ENCODE assay signal across 8 mouse cellular contexts in genomic region chr19:7382248-7382902, GRCm38 (mm10). TPM values are rescaled to one million over a fixed set of nuclear protein-coding genes. Genes with fewer than 3 reads are reported as not detected.
DNase-seq lines count a peak whose midpoint lies in the region; ATAC-seq and TF ChIP-seq lines count a peak whose summit lies in the region.

No protein-coding gene starts in this region.

- intact Hi-C loops in heart, postnatal 25 days (cut with DNase I): loop anchor here (2.0 to 5.0 kb wide), 2 partner anchors 36 to 40 kb away; partner anchors contain the start of gene Mark2

- H3K4me3 ChIP-seq in ES-E14 (ENCODE audit: insufficient read depth in 1 of 2, low read depth in 1 of 2, low read length in 2 of 2, poor library complexity in 1 of 2, severe bottlenecking in 1 of 2): peak overlapping the region; percentile 79 to 84
- peak overlapping the region; percentile 84 for H3K4me3 ChIP-seq in forebrain, embryonic 15.5 days
- peak overlapping the region; percentile 96 for H3K4me3 ChIP-seq in layer of hippocampus, adult 2 months
- peak overlapping the region; percentile 71 for H3K4me3 ChIP-seq in lung, embryonic 15.5 days
- peak overlapping the region; percentile 79 for H3K4me3 ChIP-seq in olfactory bulb, adult 2 months (ENCODE audit: insufficient read depth, low read depth, low read length)

- in situ Hi-C loops in ES-E14 (cut with MboI; ENCODE audit: low sequenced_read_pairs in 2 of 2, unreplicated experiment in 2 of 2): no loop called here

- peaks cover 3 to 14% of the 10 kb centered on the region in 2 experiments; a peak in 2 of 4 replicates for H3K4me1 ChIP-seq in ES-E14 (ENCODE audit: control insufficient read depth in 2 of 2, insufficient read depth in 2 of 2, low read length in 2 of 2, poor library complexity in 1 of 2)
- peaks cover 40% of the 10 kb centered on the region for H3K4me1 ChIP-seq in forebrain, embryonic 15.5 days
- peaks cover 25% of the 10 kb centered on the region for H3K4me1 ChIP-seq in lung, embryonic 15.5 days
- H3K4me1 ChIP-seq in olfactory bulb, adult 2 months (ENCODE audit: control insufficient read depth, insufficient read depth, low read length): peaks cover 5% of the 10 kb centered on the region; the same call in 1 of the 2 replicates

- peak overlapping the region; percentile 52 for H3K4me2 ChIP-seq in forebrain, embryonic 15.5 days (replicated peaks)
- H3K4me2 ChIP-seq in lung, embryonic 15.5 days: peak overlapping the region; percentile 84

- no peak for DNase-seq in ES-E14 (ENCODE audit: low read depth, low spot score)
- DNase-seq in cerebellum, adult 11-12 months: peak; percentile 56
- peak; percentile 33 for DNase-seq in heart, postnatal 25 days (ENCODE audit: low spot score)
- DNase-seq in layer of hippocampus, adult 2 months (ENCODE audit: low spot score in 2 of 2): peak; percentile 32 to 47
- peak; percentile 84 for DNase-seq in thymus, postnatal 14 days

- H3K9me3 ChIP-seq in ES-E14 (ENCODE audit: control insufficient read depth, insufficient read depth, low read depth, low read length): no peaks in the 10 kb centered on the region
- no peaks in the 10 kb centered on the region for H3K9me3 ChIP-seq in forebrain, embryonic 15.5 days
- no peaks in the 10 kb centered on the region for H3K9me3 ChIP-seq in lung, embryonic 15.5 days

- peak overlapping the region; percentile 73 for H3K27ac ChIP-seq in ES-E14 (ENCODE audit: insufficient read depth, low read depth, low read length, poor library complexity, severe bottlenecking)
- peak overlapping the region; percentile 95 for H3K27ac ChIP-seq in forebrain, embryonic 15.5 days (replicated peaks)
- H3K27ac ChIP-seq in layer of hippocampus, adult 2 months: peak overlapping the region; percentile 92
- peak overlapping the region; percentile 91 for H3K27ac ChIP-seq in lung, embryonic 15.5 days
- H3K27ac ChIP-seq in olfactory bulb, adult 2 months (ENCODE audit: insufficient read depth, low read depth, low read length): peak overlapping the region; percentile 55

- H3K36me3 ChIP-seq in ES-E14 (ENCODE audit: control insufficient read depth, insufficient read depth, low read length, poor library complexity, severe bottlenecking): peaks cover 2% of the 10 kb centered on the region
- H3K36me3 ChIP-seq in forebrain, embryonic 15.5 days: no peaks in the 10 kb centered on the region
- no peaks in the 10 kb centered on the region for H3K36me3 ChIP-seq in lung, embryonic 15.5 days

- no peak for TF ChIP-seq CTCF in layer of hippocampus, adult 2 months (conservative IDR thresholded peaks at IDR 0.05)
- TF ChIP-seq CTCF in olfactory bulb, adult 2 months (IDR thresholded peaks at IDR 0.05; ENCODE audit: insufficient read depth, low read depth, low read length): no peak

- H3K9ac ChIP-seq in ES-E14 (ENCODE audit: insufficient read depth, low read depth, low read length, poor library complexity, severe bottlenecking): peak overlapping the region; percentile 92
- peak overlapping the region; percentile 77 for H3K9ac ChIP-seq in forebrain, embryonic 15.5 days (replicated peaks)
- H3K9ac ChIP-seq in lung, embryonic 15.5 days: peak overlapping the region; percentile 86

- peak; percentile 39 for ATAC-seq in forebrain, embryonic 15.5 days (replicated peaks)
- ATAC-seq in lung, embryonic 15.5 days (ENCODE audit: borderline replicate concordance, extremely low read depth, low FRiP score, low TSS enrichment): peak; percentile 56

- under 1% methylated on average over 57 of the region's 60 CpGs for WGBS in forebrain, embryonic 15.5 days
- under 1% methylated on average over 57 of the region's 60 CpGs for WGBS in lung, embryonic 15.5 days
- WGBS in olfactory bulb, adult 2 months: under 1% methylated on average over 60 of the region's 60 CpGs

- no peaks in the 10 kb centered on the region for H3K27me3 ChIP-seq in forebrain, embryonic 15.5 days
- no peaks in the 10 kb centered on the region for H3K27me3 ChIP-seq in lung, embryonic 15.5 days

- no peak for TF ChIP-seq POLR2A in olfactory bulb, adult 2 months (IDR thresholded peaks at IDR 0.05; ENCODE audit: insufficient read depth, low read depth, low read length)

TF ChIP-seq in ES-E14, 5 proteins besides CTCF, POLR2A, EP300 and RAD21:
- no peak for TF ChIP-seq CHD2 (IDR thresholded peaks at IDR 0.05; ENCODE audit: low read depth, low read length)
- TF ChIP-seq HCFC1 (IDR thresholded peaks at IDR 0.05; ENCODE audit: borderline replicate concordance, insufficient read depth, low read length): no peak
- no peak for TF ChIP-seq ZC3H11A (IDR thresholded peaks at IDR 0.05; ENCODE audit: borderline replicate concordance, low read depth, low read length)
- TF ChIP-seq MAFK (IDR thresholded peaks at IDR 0.05; ENCODE audit: insufficient read depth, low read depth, low read length): no peak
- TF ChIP-seq ZNF384 (IDR thresholded peaks at IDR 0.05; ENCODE audit: low read depth, low read length): no peak

RNA-seq across cellular contexts. Expression of gene Spindoc, which starts 0.4 kb away (rescaled TPM):
- total RNA-seq in ES-E14 (2012; rRNA removed): 36.8 and 40.0 TPM in 2 replicates
- 38.7 and 43.9 TPM in 2 replicates for polyA plus RNA-seq in forebrain, embryonic 15.5 days (2015; fragmentation: Nextera tagmentation; extraction: Ambion mirVana)
- 10 to 100 TPM; 14.1 to 17.5 TPM for total RNA-seq in heart, postnatal 25 days (2021)
- 10 to 100 TPM; 30.2 to 31.7 TPM for total RNA-seq in layer of hippocampus, adult 2 months (2021)
- 27.9 and 28.3 TPM in 2 replicates for polyA plus RNA-seq in lung, embryonic 15.5 days (2015; fragmentation: Nextera tagmentation; extraction: Ambion mirVana)
- polyA plus RNA-seq in olfactory bulb, adult 2 months (2012; ENCODE audit: insufficient read depth, insufficient read length, low replicate concordance, missing spikeins): not detected in 2 replicates

RNA-seq across cellular contexts. Expression of gene 2700081O15Rik, which starts 35.0 kb away (rescaled TPM):
- 28.3 and 40.4 TPM in 2 replicates for total RNA-seq in ES-E14 (2012; rRNA removed)
- 27.8 and 29.3 TPM in 2 replicates for polyA plus RNA-seq in forebrain, embryonic 15.5 days (2015; fragmentation: Nextera tagmentation; extraction: Ambion mirVana)
- 10 to 100 TPM; 15.8 to 18.7 TPM for total RNA-seq in heart, postnatal 25 days (2021)
- total RNA-seq in layer of hippocampus, adult 2 months (2021): 10 to 100 TPM; 45.7 to 47.4 TPM
- polyA plus RNA-seq in lung, embryonic 15.5 days (2015; fragmentation: Nextera tagmentation; extraction: Ambion mirVana): 6.2 and 6.8 TPM in 2 replicates
- 113 TPM in 1 of 2 replicates, not detected in the other for polyA plus RNA-seq in olfactory bulb, adult 2 months (2012; ENCODE audit: insufficient read depth, insufficient read length, low replicate concordance, missing spikeins)

RNA-seq across cellular contexts. Expression of gene Mark2, which starts 40.7 kb away (rescaled TPM):
- 44.0 and 47.9 TPM in 2 replicates for total RNA-seq in ES-E14 (2012; rRNA removed)
- 52.8 and 57.7 TPM in 2 replicates for polyA plus RNA-seq in forebrain, embryonic 15.5 days (2015; fragmentation: Nextera tagmentation; extraction: Ambion mirVana)
- 10 to 100 TPM; 49.4 to 55.3 TPM for total RNA-seq in heart, postnatal 25 days (2021)
- 100 to 1,000 TPM; 119 to 127 TPM for total RNA-seq in layer of hippocampus, adult 2 months (2021)
- 42.9 and 49.0 TPM in 2 replicates for polyA plus RNA-seq in lung, embryonic 15.5 days (2015; fragmentation: Nextera tagmentation; extraction: Ambion mirVana)
- not detected in 2 replicates for polyA plus RNA-seq in olfactory bulb, adult 2 months (2012; ENCODE audit: insufficient read depth, insufficient read length, low replicate concordance, missing spikeins)
